Mouse (Mus musculus) embryonic facial prominence, embryonic 15.5 days (tissue): ENCODE data around the gene Ivd. TPM values are rescaled to one million over a fixed set of nuclear protein-coding genes. Genes with fewer than 3 reads are reported as not detected.
A peak's percentile ranks its signal among the peaks of the same experiment; 100 is the strongest.

ENCODE experiments used
- ATAC-seq: fragments of 200-750 bp; cut with Nextera tagmentation; 2 replicates; pipeline ENCODE4 v1.8.0; 2017; ENCODE audit warnings: low read depth, moderate TSS enrichment; ENCODE audit not compliant: insufficient number of reproducible peaks, low FRiP score, low TSS enrichment
- H3K27ac ChIP-seq: fragments of 300-500 bp; sonication (generic); replicated peaks from 2 replicates; pipeline ENCODE4 v1.5.1; 2015; ENCODE audit warnings: mild to moderate bottlenecking, inconsistent platforms
- H3K27me3 ChIP-seq: fragments of 300-500 bp; sonication (generic); 2 replicates; pipeline ENCODE4 v1.6.1; 2015; ENCODE audit warnings: inconsistent platforms
- H3K36me3 ChIP-seq: fragments of 300-500 bp; sonication (generic); 2 replicates; pipeline ENCODE4 v1.6.1; 2015; ENCODE audit warnings: mild to moderate bottlenecking, inconsistent platforms
- H3K4me1 ChIP-seq: fragments of 300-500 bp; sonication (generic); 2 replicates; pipeline ENCODE4 v1.6.1; 2015; ENCODE audit warnings: inconsistent platforms
- H3K4me2 ChIP-seq: fragments of 300-500 bp; sonication (generic); replicated peaks from 2 replicates; pipeline ENCODE4 v1.6.1; 2015; ENCODE audit warnings: mild to moderate bottlenecking, inconsistent platforms
- H3K4me3 ChIP-seq: fragments of 300-500 bp; sonication (generic); replicated peaks from 2 replicates; pipeline ENCODE4 v1.5.1; 2015; ENCODE audit warnings: mild to moderate bottlenecking, inconsistent platforms
- H3K9ac ChIP-seq: fragments of 300-500 bp; sonication (generic); 2 replicates; pipeline ENCODE4 v1.6.1; 2015; ENCODE audit warnings: inconsistent platforms
- H3K9me3 ChIP-seq: fragments of 300-500 bp; sonication (generic); replicated peaks from 2 replicates; pipeline ENCODE4 v1.6.1; 2016; ENCODE audit warnings: inconsistent platforms
- WGBS: fragments of 180-500 bp; shearing (Covaris S2); methylation state at CpG from one replicate; pipeline ENCODE4 v1.1.7; 2015; 5-methylcytosine and 5-hydroxymethylcytosine counted together
- polyA plus RNA-seq: library from polyadenylated mRNA; unstranded; fragments of >200 nt; fragmentation: Nextera tagmentation; extraction: Ambion mirVana; gene quantifications from 2 replicates; pipeline ENCODE4 v1.2.1, GENCODE M21; 2015

The Ivd gene
- polyA plus RNA-seq, 1 experiment from 2014 or later = 69.2 TPM

- H3K9me3 ChIP-seq = no peaks in the 10 kb centered on the region
- 0 out of 2 replicates have a peak overlapping the region, but pooled peaks have one; percentile 21 for H3K9ac ChIP-seq
- H3K4me1 ChIP-seq = peaks cover 12% of the 10 kb centered on the region
- peak overlapping the region; percentile 76 for H3K4me2 ChIP-seq
- 2% methylated on average over 32 of the region's 32 CpGs for WGBS
- H3K4me3 ChIP-seq = peak overlapping the region; percentile 43
- peaks cover 18% of the 10 kb centered on the region for H3K27me3 ChIP-seq
- peak; percentile 66 for ATAC-seq
- no peak overlapping the region for H3K27ac ChIP-seq
- no peaks in the 10 kb centered on the region for H3K36me3 ChIP-seq
These were observed 21.3 kb downstream of the Ivd start for GRCm38 (mm10) chr2:118882840-118883679.

DNA sequence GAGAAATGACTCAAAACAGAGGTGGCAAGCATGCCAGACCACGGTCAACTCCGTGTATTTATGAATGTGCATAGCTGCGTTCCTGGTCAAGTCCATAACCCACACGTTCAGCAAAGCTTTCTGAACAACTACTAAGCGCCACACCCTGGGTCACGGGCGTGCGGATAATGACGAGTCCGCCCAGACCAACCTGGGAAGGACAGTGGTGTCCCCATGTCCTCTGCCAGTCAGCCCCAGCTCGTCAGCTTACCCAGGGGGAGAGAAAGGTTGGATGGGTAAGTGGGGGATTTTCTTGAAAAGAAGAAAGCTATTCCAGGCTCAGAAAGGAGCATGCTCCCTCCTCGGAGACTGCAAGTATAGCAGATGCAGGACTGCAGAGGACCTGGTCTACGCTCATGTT lies 25.7 kb downstream of the Ivd start:
- 61% methylated on average over 13 of the region's 13 CpGs for WGBS
- Histone ChIP-seq H3K4me3 (no peak overlapping the region), H3K36me3 (no peaks in the 10 kb centered on the region), H3K4me2 (no peak overlapping the region), H3K27me3 (peaks cover 23% of the 10 kb centered on the region), H3K4me1 (peaks cover 13% of the 10 kb centered on the region), H3K9me3 (no peaks in the 10 kb centered on the region), H3K9ac (no peak overlapping the region), H3K27ac (no peak overlapping the region)
- no peak for ATAC-seq

DNA sequence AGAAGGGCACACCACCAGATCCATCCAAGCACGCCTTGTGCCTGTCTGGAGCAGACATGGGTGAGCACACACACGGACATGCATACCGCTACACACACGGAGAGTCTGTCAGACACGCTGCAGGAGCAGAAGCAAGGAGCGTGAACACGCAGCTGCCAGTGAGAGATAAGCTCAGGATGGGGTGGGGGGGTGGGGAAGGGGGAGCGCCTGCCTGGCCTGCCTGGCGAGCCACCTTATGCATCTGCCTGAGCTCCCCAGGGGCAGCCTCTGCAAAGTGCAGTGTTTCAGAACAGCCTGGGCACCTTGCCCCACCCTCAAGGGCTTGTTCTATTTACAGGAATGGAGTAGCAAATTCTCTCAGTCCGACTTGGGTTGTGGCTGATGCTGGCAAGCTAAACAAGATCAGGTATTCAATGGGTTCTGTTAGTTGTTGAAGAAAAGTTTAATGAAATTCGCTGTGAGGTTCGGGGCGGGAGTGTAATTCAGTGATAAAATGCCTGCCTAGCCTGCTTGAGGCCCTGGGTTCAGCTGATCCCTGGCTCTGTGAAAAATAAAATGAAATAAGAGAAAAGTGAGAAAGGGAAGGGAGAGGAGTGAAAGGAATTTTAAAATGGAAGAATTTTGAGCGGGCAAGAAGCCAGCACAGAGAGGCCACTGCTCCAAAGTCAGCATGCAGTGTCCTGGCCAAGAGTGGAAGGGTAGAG lies 26.2 kb downstream of the Ivd start:
- Histone ChIP-seq H3K27ac (no peak overlapping the region), H3K36me3 (no peaks in the 10 kb centered on the region), H3K9me3 (no peaks in the 10 kb centered on the region), H3K4me1 (peaks cover 11% of the 10 kb centered on the region), H3K9ac (no peak overlapping the region), H3K4me3 (no peak overlapping the region), H3K27me3 (peaks cover 29% of the 10 kb centered on the region), H3K4me2 (no peak overlapping the region)
- ATAC-seq = no peak
- 23% methylated on average over 14 of the region's 14 CpGs for WGBS

DNA sequence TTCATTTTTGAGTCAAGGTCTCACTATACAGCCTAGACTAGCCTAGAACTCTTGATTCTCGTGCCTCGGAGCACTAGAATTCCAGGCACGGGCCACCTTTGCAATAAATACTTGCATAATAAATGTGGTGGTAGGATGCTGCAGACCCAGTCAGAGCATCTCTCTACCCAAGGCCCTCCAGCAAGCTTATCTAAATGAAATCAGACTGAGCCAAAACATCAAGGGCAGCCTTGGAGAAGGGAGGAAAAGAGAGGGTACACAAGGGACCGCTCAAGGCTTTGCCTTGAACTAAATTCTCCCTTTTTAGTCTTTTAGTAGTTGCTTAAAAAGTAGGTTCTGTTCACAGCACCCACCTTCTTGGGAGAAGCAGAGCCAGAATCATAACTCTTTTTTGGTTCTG lies 29.4 kb downstream of the Ivd start:
- H3K9me3 ChIP-seq = no peaks in the 10 kb centered on the region
- no peak overlapping the region for H3K27ac ChIP-seq
- WGBS = 88% methylated on average over 4 of the region's 4 CpGs
- no peak overlapping the region for H3K9ac ChIP-seq
- no peaks in the 10 kb centered on the region for H3K36me3 ChIP-seq
- H3K27me3 ChIP-seq = peaks cover 40% of the 10 kb centered on the region
- peaks cover 13% of the 10 kb centered on the region for H3K4me1 ChIP-seq
- no peak overlapping the region for H3K4me3 ChIP-seq
- no peak for ATAC-seq
- no peak overlapping the region for H3K4me2 ChIP-seq

DNA sequence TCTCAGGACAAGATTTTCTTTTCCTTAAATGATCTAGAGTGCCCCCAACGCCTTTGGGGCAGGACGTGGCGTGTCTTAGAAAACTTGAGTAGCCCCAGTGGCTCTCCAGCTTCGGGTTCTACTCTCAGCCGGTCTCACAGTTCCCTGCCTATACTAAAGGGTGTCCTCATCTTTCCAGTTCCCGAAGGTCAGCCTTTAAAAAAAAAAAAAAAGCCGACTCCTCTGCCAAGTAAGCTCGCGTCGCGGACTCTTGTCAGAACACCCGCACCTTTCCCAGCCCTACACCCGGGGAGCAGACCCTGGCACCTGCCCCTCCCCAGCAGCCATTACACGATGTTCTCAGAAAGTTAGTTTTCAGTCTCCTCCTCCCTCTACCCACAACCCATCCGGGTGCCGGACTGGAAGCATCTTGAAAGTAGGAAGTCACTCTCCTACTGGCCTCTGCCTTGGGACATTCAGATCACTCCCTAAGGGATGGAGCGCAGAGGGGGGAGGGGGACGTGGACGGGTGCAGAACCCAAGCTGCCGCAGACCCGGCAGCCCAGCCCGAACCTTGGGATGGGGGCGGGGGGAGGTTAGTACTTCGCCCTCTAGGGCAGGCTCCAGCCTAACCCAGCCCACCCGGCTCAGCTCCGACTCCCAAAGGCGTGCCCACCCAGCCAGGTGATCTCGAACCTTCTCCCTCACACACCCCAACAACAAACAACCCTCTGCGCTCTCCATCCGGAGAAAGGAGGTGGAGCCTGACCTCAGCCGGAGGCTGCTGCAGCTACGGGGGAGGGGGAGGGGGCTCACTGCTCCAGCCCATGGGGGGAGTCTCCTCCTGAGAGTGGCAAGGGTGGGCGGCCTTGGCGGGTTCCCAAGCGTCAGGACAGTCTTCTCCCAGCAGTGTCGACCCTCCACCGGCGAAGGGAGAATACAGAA lies 34.5 kb downstream of the Ivd start:
- ATAC-seq = no peak
- H3K4me2 ChIP-seq = peak overlapping the region; percentile 93
- WGBS = 1% methylated on average over 38 of the region's 38 CpGs
- peak overlapping the region; percentile 13; the same call in 1 of the 2 replicates for H3K9ac ChIP-seq
- peaks cover 84% of the 10 kb centered on the region for H3K27me3 ChIP-seq
- no peaks in the 10 kb centered on the region for H3K9me3 ChIP-seq
- H3K27ac ChIP-seq = no peak overlapping the region
- H3K4me3 ChIP-seq = peak overlapping the region; percentile 53
- peaks cover 39% of the 10 kb centered on the region for H3K4me1 ChIP-seq
- no peaks in the 10 kb centered on the region for H3K36me3 ChIP-seq

- under 1% methylated on average over 13 of the region's 13 CpGs for WGBS
- no peak for ATAC-seq
These were observed 35.1 kb downstream of the Ivd start for GRCm38 (mm10) chr2:118896914-118897291.

DNA sequence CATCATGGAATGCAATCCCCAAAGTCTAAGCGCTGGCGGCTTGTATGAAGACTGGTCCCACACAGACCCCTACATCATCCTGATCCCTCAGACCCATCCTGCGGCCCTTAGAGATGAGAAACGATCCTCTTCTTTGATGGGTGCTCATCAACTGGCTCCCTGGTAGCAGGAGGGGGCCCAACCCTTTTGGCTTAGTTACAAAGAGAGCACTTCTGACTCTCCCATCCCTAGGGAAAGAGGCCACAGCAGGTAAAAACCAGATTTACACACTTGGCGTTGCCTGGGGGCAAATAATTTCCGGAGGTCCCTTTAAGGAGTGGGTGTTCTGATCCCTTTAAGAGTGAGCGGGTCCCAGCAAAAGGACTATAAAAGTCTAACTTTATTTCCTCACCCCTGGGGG lies 35.6 kb downstream of the Ivd start:
- Histone ChIP-seq H3K27ac (no peak overlapping the region), H3K4me1 (peaks cover 39% of the 10 kb centered on the region), H3K4me2 (peak overlapping the region; percentile 93), H3K9me3 (no peaks in the 10 kb centered on the region), H3K4me3 (peak overlapping the region; percentile 53), H3K27me3 (peaks cover 79% of the 10 kb centered on the region), H3K36me3 (no peaks in the 10 kb centered on the region), H3K9ac (no peak overlapping the region)
- no peak for ATAC-seq
- WGBS = 2% methylated on average over 7 of the region's 7 CpGs

More at GRCm38 (mm10) chr2:118896914-118897291, 35.1 kb downstream of the Ivd start:
- peaks cover 39% of the 10 kb centered on the region for H3K4me1 ChIP-seq
- no peaks in the 10 kb centered on the region for H3K36me3 ChIP-seq
- H3K4me3 ChIP-seq = peak overlapping the region; percentile 53
- H3K27me3 ChIP-seq = peaks cover 80% of the 10 kb centered on the region
- no peak overlapping the region for H3K27ac ChIP-seq
- H3K4me2 ChIP-seq = peak overlapping the region; percentile 93
- no peaks in the 10 kb centered on the region for H3K9me3 ChIP-seq
- 0 out of 2 replicates have a peak overlapping the region, but pooled peaks have one; percentile 13 for H3K9ac ChIP-seq

- Histone ChIP-seq H3K9ac (no peak overlapping the region), H3K4me1 (peaks cover 40% of the 10 kb centered on the region), H3K4me3 (no peak overlapping the region), H3K4me2 (no peak overlapping the region), H3K27me3 (peaks cover 76% of the 10 kb centered on the region), H3K27ac (no peak overlapping the region), H3K36me3 (no peaks in the 10 kb centered on the region), H3K9me3 (no peaks in the 10 kb centered on the region)
- 4% methylated on average over 11 of the region's 11 CpGs for WGBS
- ATAC-seq = no peak
These were observed 36.1 kb downstream of the Ivd start for GRCm38 (mm10) chr2:118897808-118898207.

GRCm38 (mm10) chr2:118898771-118899170 lies 37.0 kb downstream of the Ivd start:
- H3K4me2 ChIP-seq = no peak overlapping the region
- H3K27me3 ChIP-seq = peaks cover 68% of the 10 kb centered on the region
- no peak overlapping the region for H3K4me3 ChIP-seq
- H3K9me3 ChIP-seq = no peaks in the 10 kb centered on the region
- 10% methylated on average over 4 of the region's 4 CpGs for WGBS
- H3K4me1 ChIP-seq = peaks cover 50% of the 10 kb centered on the region
- no peak for ATAC-seq
- H3K27ac ChIP-seq = no peak overlapping the region
- no peak overlapping the region for H3K9ac ChIP-seq
- H3K36me3 ChIP-seq = no peaks in the 10 kb centered on the region

GRCm38 (mm10) chr2:118899306-118899705 lies 37.6 kb downstream of the Ivd start:
- Histone ChIP-seq H3K36me3 (no peaks in the 10 kb centered on the region), H3K4me1 (peaks cover 53% of the 10 kb centered on the region), H3K27ac (no peak overlapping the region), H3K4me2 (no peak overlapping the region), H3K9me3 (no peaks in the 10 kb centered on the region), H3K4me3 (no peak overlapping the region), H3K9ac (no peak overlapping the region), H3K27me3 (peaks cover 62% of the 10 kb centered on the region)
- WGBS = 15% methylated on average over 7 of the region's 7 CpGs
- no peak for ATAC-seq
